Mouse (Mus musculus) kidney, postnatal 14 days (tissue): ENCODE measurements around the gene Igf1r.

Source experiments
- DNase-seq: peaks from one replicate; pipeline ENCODE4 v3.0.0; 2022; ENCODE audit warnings: mixed read lengths

Igf1r gene

DNA sequence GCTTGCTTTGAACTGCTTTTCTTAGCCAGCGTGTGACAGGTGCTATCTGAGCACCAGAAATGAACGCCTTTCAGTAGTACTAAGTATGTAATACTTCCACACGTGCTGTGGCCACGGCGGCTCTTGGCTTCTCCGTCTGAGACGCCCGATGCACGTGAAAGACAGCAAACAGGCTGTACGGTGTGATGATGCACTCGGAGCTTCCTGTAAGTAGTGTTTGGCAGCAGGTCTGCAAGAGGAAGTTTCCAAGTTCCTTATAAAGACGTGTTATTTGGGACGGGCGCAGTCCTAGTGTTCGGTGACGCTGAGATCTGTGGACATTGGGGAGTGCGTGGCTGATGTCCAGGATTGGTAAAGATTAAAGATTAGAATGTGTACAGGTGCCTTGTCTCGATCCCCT lies 5.4 kb downstream of the Igf1r start:
- peak; percentile 33 for DNase-seq

DNA sequence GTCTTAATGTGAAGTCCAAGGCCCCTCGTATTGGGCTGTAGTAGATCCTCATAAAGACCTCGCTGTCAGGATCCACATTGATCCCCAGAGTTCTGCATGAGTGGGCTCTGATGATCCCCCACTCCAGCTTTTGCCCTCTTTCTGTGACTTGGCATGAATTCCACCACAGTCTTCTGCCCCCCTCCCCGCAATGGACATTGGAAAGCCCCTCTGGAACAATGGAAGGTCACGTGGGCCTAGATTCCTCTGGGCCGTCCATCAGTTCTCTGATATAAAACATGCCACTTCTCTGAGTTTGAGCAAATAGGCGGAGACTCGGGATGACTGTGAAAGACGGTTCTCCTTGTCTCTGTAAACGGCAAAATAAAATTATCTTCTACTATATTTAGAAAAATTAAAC lies 8.1 kb downstream of the Igf1r start:
- DNase-seq, result no peak

GRCm38 (mm10) chr7:67961567-67962267 lies 9.1 kb downstream of the Igf1r start:
- DNase-seq, result peak; percentile 89

DNA sequence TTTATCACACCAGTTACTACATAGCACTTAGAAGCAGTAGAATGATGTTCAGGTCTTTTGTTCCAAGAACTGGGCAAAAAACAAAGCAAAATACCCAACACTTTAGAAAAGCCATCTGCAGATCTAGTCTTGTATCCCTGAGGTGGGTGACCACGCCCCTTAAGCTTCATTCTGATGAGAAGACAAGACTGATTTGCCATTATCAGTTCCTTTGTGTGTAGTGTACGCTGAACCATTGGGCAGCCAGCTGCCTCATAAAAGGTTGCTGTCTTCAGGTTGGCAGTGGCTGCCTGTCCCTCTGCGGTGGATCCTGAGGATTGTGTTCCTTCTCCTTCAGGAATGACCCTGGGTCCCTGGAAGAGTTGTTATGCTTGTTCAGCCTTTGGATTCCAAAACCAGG lies 11.1 kb downstream of the Igf1r start:
- DNase-seq, result no peak

- DNase-seq, result no peak
Measured at GRCm38 (mm10) chr7:67968394-67968793, 15.8 kb downstream of the Igf1r start.

GRCm38 (mm10) chr7:67969076-67969475 lies 16.4 kb downstream of the Igf1r start:
- DNase-seq, result peak; percentile 50

DNA sequence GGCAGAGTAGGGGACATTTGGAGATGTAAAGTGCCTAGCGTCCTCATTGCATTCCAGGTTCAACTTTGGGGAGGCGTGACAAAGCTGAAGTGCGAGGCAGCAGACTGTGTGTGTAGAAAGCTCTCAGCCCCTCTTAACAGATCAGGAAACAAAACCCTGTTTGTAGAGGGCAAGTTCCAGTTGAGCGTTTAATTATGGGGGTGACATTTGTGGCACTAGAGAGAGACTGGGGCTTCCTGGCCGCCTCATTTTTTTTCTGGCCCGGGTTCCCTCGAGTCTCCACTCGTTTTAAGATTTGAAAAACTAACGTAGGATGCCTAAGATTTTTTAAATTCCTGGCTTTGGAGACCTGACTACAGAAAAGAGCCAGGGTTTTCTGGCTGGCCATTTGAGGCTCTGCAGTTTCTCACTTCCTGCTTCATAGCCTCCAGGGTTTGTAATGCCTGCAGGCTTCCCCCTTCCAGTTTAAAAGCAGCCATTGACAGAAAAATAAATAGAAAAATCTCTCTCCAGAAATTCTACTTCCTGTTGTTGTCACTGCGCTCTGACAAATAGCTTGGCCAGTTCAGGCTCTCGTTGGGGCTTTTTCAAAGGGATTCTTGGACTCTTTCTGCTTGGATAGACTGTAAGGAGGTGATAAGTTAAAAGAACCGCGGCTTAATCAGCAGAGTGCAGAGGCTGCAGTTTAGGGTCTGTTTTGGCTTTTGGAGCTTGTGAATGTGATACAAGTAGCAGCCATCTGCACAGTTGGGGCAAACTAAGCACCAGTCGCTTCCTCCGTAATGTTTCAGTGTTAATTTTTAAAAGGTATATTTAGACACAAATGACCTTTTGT lies 20.8 kb downstream of the Igf1r start:
- DNase-seq, result peak; percentile 58

GRCm38 (mm10) chr7:67981956-67982355 lies 29.3 kb downstream of the Igf1r start:
- DNase-seq, result no peak

DNA sequence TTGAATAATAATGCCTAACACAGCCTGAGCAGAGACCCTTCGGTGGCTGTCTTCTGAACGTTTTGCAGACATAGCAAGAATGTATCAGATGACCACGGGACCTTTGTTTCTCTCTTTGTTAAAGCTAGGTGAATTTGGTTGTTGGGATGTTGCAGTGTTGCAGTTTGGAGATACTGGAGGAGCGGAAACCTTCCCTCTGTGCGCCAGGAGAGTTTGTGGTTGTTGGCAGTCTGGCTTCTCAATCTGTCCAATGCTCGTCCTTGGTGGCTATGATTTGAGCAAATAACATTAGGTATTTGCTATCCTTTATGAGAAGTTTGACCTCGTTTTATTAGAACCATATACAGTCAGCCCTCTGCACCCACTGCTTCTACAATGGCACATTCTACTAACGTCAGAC lies 30.2 kb downstream of the Igf1r start:
- no peak for DNase-seq

GRCm38 (mm10) chr7:67983451-67983850 lies 30.8 kb downstream of the Igf1r start:
- DNase-seq, result no peak

GRCm38 (mm10) chr7:67985003-67985416 lies 32.4 kb downstream of the Igf1r start:
- no peak for DNase-seq

GRCm38 (mm10) chr7:67985511-67985910 lies 32.9 kb downstream of the Igf1r start:
- no peak for DNase-seq

DNA sequence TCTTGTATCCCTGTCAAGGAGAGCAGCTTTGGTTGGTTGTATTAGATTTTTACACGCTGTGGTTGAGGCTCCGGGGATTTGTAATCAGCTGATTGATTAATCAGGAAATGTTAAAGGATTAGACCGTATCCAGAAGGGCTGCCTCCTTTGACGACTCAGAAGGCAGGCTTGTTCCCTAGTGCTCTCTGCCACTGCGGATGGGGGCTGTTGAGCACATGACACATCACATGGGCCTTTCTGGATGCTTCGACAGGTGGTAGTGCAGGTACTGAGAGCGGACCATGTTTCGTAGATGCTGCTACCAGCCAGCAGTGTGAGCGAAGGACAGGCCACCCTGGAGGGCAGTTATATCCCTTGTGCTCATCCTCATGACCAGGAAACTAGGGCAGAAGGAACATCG lies 33.6 kb downstream of the Igf1r start:
- DNase-seq, result no peak

DNA sequence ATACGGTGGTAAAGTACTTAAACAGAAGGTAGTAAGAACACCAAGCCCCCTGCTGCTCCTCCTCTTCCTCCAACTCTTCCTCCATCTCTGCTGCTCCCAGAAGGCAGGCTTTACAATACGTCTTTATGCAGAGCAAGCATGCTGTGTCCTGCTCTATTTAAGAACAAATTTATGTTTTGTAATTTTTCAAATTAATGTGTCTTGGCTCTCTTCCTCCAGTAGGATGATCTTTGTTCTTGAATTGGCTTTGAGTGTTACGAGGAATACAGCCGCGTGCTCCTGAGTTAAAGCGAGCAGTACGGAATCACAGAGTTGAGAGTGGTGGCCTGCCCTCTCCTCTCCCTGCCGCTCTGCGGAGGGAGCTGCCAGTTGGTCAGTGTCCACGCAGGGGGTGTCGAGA lies 34.2 kb downstream of the Igf1r start:
- no peak for DNase-seq

DNA sequence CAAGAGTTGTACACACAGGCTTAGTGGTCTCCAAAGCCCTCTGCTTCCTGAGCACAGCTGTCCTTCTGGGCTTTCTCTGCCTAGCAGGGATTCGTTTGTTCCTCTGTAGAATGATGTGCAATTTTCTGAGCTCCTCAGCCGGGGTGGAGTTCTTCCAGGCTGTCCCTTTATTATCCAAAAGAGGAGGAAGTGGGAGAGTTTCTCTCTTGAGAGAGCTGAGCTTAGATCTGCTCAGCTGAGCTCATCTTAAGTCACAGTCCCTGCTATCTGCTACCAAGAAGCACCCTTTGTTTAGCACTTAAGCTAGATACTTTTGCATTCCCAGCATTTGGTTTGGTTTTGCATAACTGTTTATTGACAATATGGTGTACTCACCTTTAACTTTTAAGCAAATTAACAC lies 36.7 kb downstream of the Igf1r start:
- no peak for DNase-seq

DNA sequence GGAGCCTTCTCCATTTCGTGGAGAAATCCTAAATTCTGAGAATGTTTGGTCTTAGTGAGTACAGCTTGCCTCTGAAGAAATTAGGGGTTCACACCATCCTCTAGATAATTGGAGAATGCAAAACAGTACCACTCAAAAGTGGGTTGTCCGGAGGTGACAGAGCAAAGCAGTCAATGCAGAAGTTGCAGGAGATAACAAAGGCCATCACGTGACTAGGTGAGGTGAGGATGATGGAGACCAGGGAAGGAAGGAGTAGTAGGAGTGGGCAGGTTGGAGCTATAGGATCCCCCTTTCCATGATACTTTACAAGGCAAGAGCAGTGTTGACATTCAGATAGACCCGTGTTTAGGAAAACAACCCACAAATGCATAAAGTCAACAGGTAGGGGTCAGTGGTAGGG lies 41.0 kb downstream of the Igf1r start:
- no peak for DNase-seq

- no peak for DNase-seq
Measured at GRCm38 (mm10) chr7:67994346-67994858, 41.8 kb downstream of the Igf1r start.

DNA sequence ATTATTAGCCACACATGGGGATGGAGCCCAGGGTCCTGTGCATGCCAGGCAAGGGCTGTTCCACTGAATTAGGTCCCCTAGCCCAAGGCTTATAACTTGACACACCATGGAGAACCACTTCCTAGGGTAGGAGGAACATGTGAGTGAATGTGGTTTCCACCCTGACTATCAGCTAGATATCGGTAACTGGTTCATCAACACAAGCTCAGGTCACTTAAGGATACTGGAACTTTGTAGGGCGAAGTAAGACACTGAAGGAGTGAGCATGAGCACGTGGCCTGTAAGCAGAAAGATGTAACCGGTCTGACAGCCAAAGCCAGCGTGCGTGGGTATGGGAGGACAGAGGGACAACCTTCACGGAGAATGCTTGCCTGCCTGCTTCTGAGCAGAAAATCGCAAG lies 42.6 kb downstream of the Igf1r start:
- no peak for DNase-seq

- no peak for DNase-seq
Measured at GRCm38 (mm10) chr7:67996202-67996960, 43.8 kb downstream of the Igf1r start.

- DNase-seq, result no peak
Measured at GRCm38 (mm10) chr7:68001269-68001668, 48.6 kb downstream of the Igf1r start.

DNA sequence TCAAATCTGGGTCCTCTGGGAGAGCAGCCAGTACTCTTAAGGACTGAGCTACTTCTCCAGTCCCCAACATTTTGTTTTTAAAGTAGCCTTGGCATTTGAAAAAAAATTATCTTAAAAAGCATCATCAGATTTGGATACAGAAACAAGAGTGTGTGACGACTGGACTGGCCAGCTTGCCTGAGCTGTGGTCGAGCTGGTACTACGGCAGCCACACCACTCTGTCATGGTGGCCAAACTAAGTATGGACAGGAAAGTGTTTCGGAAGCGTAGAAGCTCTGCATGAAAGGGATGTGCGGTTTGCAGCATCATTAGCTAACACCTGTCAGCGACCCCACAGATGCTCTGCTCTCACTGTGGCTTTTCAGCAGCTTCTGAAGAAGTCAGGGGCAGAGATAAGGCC lies 53.4 kb downstream of the Igf1r start:
- DNase-seq, result no peak

DNA sequence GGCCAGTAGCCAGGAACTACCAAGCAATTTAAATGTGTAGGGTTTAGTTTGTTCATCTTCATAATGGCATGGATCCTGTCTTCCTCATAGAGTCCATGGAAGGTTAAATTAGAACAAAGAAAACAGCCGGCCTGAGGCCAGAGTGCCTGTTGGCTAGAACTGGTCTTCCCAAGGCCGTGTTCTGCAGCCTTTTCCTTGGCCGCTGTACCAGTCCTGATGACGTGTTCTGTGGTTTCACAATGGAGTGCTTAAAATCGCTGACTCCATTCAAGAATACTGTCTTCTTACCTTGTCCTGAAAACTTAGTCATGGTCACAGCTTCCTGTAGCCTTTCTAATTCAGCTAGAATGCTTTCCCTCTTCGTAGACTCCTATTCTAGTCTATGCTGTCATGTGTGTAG lies 53.9 kb downstream of the Igf1r start:
- DNase-seq, result no peak

GRCm38 (mm10) chr7:68009635-68010034 lies 57.0 kb downstream of the Igf1r start:
- DNase-seq, result no peak
